Mouse (Mus musculus): ENCODE measurements around the gene Ssr3. TPM values are rescaled to one million over a fixed set of nuclear protein-coding genes. Genes with fewer than 3 reads are reported as not detected.

The Ssr3 gene
- total and polyA plus RNA-seq, 3 experiments, result 38.5 to 179 (median 169) TPM

GRCm38 (mm10) chr3:65374729-65375128, 17.7 kb downstream of the Ssr3 start:
- peak; percentile 60 for DNase-seq

GRCm38 (mm10) chr3:65373594-65374182, 18.7 kb downstream of the Ssr3 start:
- DNase-seq, result no peak

- no peak for DNase-seq
Measured at GRCm38 (mm10) chr3:65372552-65372951, 19.9 kb downstream of the Ssr3 start.

- DNase-seq, result no peak
Measured at GRCm38 (mm10) chr3:65367944-65368343, 24.5 kb downstream of the Ssr3 start.

GRCm38 (mm10) chr3:65365921-65366710, 26.3 kb downstream of the Ssr3 start:
- DNase-seq, result no peak

GRCm38 (mm10) chr3:65365184-65365583, 27.2 kb downstream of the Ssr3 start:
- DNase-seq, result peak; percentile 84

- DNase-seq, result peak; percentile 36
Measured at GRCm38 (mm10) chr3:65363438-65363837, 29.0 kb downstream of the Ssr3 start.

- no peak for DNase-seq
Measured at GRCm38 (mm10) chr3:65360163-65360969, 32.1 kb downstream of the Ssr3 start.

- DNase-seq, result no peak
Measured at GRCm38 (mm10) chr3:65358841-65359240, 33.6 kb downstream of the Ssr3 start.

GRCm38 (mm10) chr3:65358275-65358674, 34.1 kb downstream of the Ssr3 start:
- DNase-seq, result peak; percentile 38

GRCm38 (mm10) chr3:65355479-65355878, 36.9 kb downstream of the Ssr3 start:
- DNase-seq, result no peak

GRCm38 (mm10) chr3:65353263-65354037, 39.0 kb downstream of the Ssr3 start:
- no peak for DNase-seq

- DNase-seq, result no peak
Measured at GRCm38 (mm10) chr3:65352278-65353127, 39.9 kb downstream of the Ssr3 start.

GRCm38 (mm10) chr3:65346176-65346575, 46.2 kb downstream of the Ssr3 start:
- DNase-seq, result peak; percentile 31

- no peak for DNase-seq
Measured at GRCm38 (mm10) chr3:65340173-65340951, 52.1 kb downstream of the Ssr3 start.

- no peak for DNase-seq
Measured at GRCm38 (mm10) chr3:65337835-65338464, 54.5 kb downstream of the Ssr3 start.
